Mouse (Mus musculus): ENCODE results near the gene Art5. TPM values are rescaled to one million over a fixed set of nuclear protein-coding genes. Genes with fewer than 3 reads are reported as not detected.

Art5 gene
- total and polyA plus RNA-seq, 2 experiments: not detected

DNA sequence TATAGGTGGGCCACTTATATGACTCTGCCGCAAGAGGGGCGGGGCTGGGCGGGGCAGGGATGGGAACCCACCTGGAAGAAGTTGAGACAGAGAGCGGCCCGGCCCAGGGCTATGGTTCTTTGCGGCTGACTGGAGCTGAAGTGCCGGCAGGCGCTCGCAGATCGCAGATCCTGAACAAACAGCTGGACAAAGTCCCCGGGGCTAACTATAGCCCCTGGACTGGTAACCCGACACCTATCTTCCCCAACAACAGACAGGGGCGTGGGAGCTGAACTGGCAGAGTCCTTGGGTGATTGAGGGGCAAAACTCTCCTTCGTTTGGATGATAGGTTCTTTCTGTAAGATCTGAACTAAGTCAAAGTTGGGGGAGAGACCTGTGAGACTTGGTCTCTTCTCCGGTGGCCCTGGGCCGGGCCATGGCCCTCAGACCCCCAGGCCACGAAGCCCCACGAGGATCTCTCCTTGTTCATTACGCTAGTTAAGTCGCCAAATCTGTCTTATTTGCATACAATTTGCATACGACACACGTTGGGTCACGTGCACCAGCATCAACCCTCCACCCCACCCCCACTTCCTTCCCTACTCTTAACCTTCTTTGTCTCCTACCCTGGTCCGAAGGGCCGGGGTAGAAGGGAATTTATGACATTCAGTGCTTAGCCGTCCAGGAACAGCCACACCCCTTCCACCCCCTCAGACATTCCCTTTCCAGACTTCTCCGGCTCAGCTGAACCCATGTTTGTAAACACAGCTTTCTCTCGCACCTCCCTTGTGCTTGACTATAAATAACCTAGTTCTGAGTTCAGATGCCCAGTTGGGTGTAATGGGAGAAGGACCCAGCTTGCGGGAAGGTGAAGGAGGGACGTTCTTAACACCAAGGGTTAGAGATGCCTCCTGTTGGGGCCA is 9.3 kb downstream of the Art5 start:
- 14% methylated on average over 30 of the region's 30 CpGs for WGBS
- DNase-seq (ENCODE audit: extremely low read depth, low read depth, low spot score): no peak
- H3K9ac ChIP-seq (ENCODE audit: low read depth, low read length): no peak overlapping the region

DNA sequence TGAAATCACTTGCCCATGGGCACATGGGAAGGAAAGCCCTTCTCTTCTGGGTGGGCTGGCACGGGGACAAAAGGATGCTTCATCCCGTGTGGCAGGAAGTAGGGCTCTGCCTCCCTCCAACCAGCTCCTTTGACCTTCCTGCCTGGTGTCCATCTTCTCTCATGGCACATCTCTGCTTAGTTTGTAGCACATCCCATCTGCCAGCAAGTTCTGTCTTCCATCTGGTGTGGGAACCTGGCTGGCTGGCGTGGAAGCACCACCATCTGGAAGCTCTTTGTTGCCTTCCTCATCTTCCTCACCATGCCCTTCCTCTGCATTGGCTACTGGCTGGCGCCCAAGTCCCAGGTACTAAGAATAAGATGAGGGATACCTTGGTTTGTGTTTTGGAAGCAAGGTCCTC is 22.0 kb downstream of the Art5 start:
- no peaks in the 10 kb centered on the region for H3K4me1 ChIP-seq (ENCODE audit: control insufficient read depth, insufficient read depth, low read length)
- TF ChIP-seq POLR2A (IDR thresholded peaks at IDR 0.05; ENCODE audit: extremely low read depth, insufficient read depth, low read length): no peak
- TF ChIP-seq CTCF (IDR thresholded peaks at IDR 0.05; ENCODE audit: low read depth, low read length): no peak
- H3K27me3 ChIP-seq (ENCODE audit: control insufficient read depth, insufficient read depth, low read length): no peaks in the 10 kb centered on the region
- no peak overlapping the region for H3K4me3 ChIP-seq (ENCODE audit: insufficient read depth, low read depth, low read length)
- no peak overlapping the region for H3K27ac ChIP-seq (replicated peaks; ENCODE audit: insufficient read depth, low read depth, low read length)
- H3K79me2 ChIP-seq (ENCODE audit: control insufficient read depth, insufficient read depth, low read length): no peaks in the 10 kb centered on the region
- no peak for DNase-seq (ENCODE audit: extremely low read depth, low read depth, low spot score)
- H3K36me3 ChIP-seq (ENCODE audit: control insufficient read depth, insufficient read depth, low read length): peaks cover 3% of the 10 kb centered on the region; the same call in 1 of the 2 replicates
- H3K9ac ChIP-seq (ENCODE audit: low read depth, low read length): no peak overlapping the region
- WGBS: 85% methylated on average over 4 of the region's 4 CpGs

More for the DNA sequence above, 9.3 kb downstream of the Art5 start:
- Histone ChIP-seq H3K27me3 (ENCODE audit: control insufficient read depth, insufficient read depth, low read length) (no peaks in the 10 kb centered on the region), H3K4me1 (ENCODE audit: control insufficient read depth, insufficient read depth, low read length) (no peaks in the 10 kb centered on the region), H3K4me3 (ENCODE audit: insufficient read depth, low read depth, low read length) (peak overlapping the region; percentile 43), H3K27ac (replicated peaks; ENCODE audit: insufficient read depth, low read depth, low read length) (no peak overlapping the region), H3K79me2 (ENCODE audit: control insufficient read depth, insufficient read depth, low read length) (no peaks in the 10 kb centered on the region), H3K36me3 (ENCODE audit: control insufficient read depth, insufficient read depth, low read length) (no peaks in the 10 kb centered on the region)
- TF ChIP-seq POLR2A (IDR thresholded peaks at IDR 0.05; ENCODE audit: extremely low read depth, insufficient read depth, low read length) (no peak), CTCF (IDR thresholded peaks at IDR 0.05; ENCODE audit: low read depth, low read length) (no peak)

DNA sequence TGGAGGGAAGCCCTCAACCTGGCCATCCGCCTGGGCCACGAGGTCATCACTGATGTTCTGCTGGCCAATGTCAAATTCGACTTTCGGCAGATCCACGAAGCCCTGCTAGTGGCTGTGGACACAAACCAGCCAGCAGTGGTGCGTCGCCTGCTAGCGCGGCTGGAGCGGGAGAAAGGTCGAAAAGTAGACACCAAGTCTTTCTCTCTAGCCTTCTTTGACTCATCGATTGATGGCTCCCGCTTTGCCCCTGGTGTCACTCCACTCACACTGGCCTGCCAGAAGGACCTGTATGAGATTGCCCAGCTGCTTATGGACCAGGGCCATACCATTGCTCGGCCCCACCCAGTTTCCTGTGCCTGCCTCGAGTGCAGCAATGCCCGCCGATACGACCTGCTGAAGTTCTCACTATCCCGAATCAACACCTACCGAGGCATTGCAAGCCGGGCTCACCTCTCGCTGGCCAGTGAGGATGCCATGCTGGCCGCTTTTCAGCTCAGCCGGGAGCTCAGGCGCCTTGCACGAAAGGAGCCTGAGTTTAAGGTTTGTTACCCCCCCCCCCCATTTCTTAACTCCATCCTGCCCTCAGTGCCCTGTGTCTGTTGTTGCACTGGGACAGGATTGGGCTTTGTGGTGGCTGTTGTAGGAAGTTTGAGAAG is 25.1 kb downstream of the Art5 start:
- Histone ChIP-seq H3K9ac (ENCODE audit: low read depth, low read length) (no peak overlapping the region), H3K4me1 (ENCODE audit: control insufficient read depth, insufficient read depth, low read length) (no peaks in the 10 kb centered on the region), H3K27me3 (ENCODE audit: control insufficient read depth, insufficient read depth, low read length) (no peaks in the 10 kb centered on the region), H3K79me2 (ENCODE audit: control insufficient read depth, insufficient read depth, low read length) (no peaks in the 10 kb centered on the region), H3K27ac (replicated peaks; ENCODE audit: insufficient read depth, low read depth, low read length) (no peak overlapping the region), H3K36me3 (ENCODE audit: control insufficient read depth, insufficient read depth, low read length) (peaks cover 16% of the 10 kb centered on the region; the same call in 1 of the 2 replicates), H3K4me3 (ENCODE audit: insufficient read depth, low read depth, low read length) (no peak overlapping the region)
- DNase-seq (ENCODE audit: extremely low read depth, low read depth, low spot score): no peak
- 90% methylated on average over 26 of the region's 26 CpGs for WGBS
- no peak for TF ChIP-seq POLR2A (IDR thresholded peaks at IDR 0.05; ENCODE audit: extremely low read depth, insufficient read depth, low read length)
- no peak for TF ChIP-seq CTCF (IDR thresholded peaks at IDR 0.05; ENCODE audit: low read depth, low read length)

DNA sequence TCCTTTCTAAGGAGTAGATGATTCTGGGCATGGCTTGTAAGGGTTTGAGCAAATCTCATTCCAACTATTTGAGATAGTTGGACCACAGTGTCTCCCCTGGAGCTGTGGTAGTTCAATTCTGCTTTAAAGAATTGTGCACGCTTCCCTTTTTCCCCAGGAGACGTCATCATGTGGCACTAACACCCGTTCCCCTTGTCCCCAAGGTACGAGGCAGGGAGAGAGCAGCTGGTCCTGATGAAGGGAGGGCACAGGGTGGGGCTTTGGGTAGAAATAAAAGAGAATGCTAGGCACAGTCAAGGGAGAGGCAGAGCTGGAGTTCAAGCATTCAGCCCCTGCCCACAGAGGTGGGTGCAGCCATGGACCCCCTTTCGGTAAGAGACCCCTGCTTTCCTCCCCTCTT is 26.5 kb downstream of the Art5 start, which contains the start of gene Trpc2:
Trpc2 (plus strand) TSS at position 301 of the 400 bp plus-strand sequence.
- H3K36me3 ChIP-seq (ENCODE audit: control insufficient read depth, insufficient read depth, low read length): peaks cover 16% of the 10 kb centered on the region; the same call in 1 of the 2 replicates
- H3K79me2 ChIP-seq (ENCODE audit: control insufficient read depth, insufficient read depth, low read length): no peaks in the 10 kb centered on the region
- H3K27me3 ChIP-seq (ENCODE audit: control insufficient read depth, insufficient read depth, low read length): no peaks in the 10 kb centered on the region
- 85% methylated on average over 5 of the region's 5 CpGs for WGBS
- H3K4me3 ChIP-seq (ENCODE audit: insufficient read depth, low read depth, low read length): no peak within 1 kb of the TSS
- H3K4me1 ChIP-seq (ENCODE audit: control insufficient read depth, insufficient read depth, low read length): no peaks in the 10 kb centered on the region
- no peak for DNase-seq (ENCODE audit: extremely low read depth, low read depth, low spot score)
- H3K9ac ChIP-seq (ENCODE audit: low read depth, low read length): no peak within 1 kb of the TSS
- no peak within 1 kb of the TSS for H3K27ac ChIP-seq (replicated peaks; ENCODE audit: insufficient read depth, low read depth, low read length)
- TF ChIP-seq CTCF (IDR thresholded peaks at IDR 0.05; ENCODE audit: low read depth, low read length): no peak
- no peak for TF ChIP-seq POLR2A (IDR thresholded peaks at IDR 0.05; ENCODE audit: extremely low read depth, insufficient read depth, low read length)

DNA sequence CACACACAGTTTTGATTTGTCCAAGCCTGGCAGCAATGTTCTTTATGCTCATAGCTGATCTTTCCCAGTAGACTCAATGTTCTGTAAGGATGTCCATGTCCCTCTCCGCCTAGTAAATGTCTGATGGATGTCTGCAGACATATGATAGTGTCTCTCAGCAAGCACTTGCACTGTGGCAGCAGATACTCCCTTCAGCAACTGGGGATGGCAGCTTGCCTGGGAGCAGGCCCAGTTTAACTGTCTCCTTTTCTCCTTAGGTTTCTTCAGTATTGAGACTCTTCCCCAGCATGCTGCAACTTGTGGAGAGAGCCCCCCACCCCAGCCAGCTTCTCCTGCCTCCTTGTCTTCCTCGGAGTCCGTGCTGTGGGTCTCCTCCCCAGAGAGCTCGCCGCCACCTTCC is 27.5 kb downstream of the Art5 start:
- Histone ChIP-seq H3K27me3 (ENCODE audit: control insufficient read depth, insufficient read depth, low read length) (no peaks in the 10 kb centered on the region), H3K79me2 (ENCODE audit: control insufficient read depth, insufficient read depth, low read length) (no peaks in the 10 kb centered on the region), H3K36me3 (ENCODE audit: control insufficient read depth, insufficient read depth, low read length) (peaks cover 19% of the 10 kb centered on the region; the same call in 1 of the 2 replicates), H3K4me3 (ENCODE audit: insufficient read depth, low read depth, low read length) (no peak overlapping the region), H3K9ac (ENCODE audit: low read depth, low read length) (no peak overlapping the region), H3K27ac (replicated peaks; ENCODE audit: insufficient read depth, low read depth, low read length) (no peak overlapping the region), H3K4me1 (ENCODE audit: control insufficient read depth, insufficient read depth, low read length) (no peaks in the 10 kb centered on the region)
- TF ChIP-seq CTCF (IDR thresholded peaks at IDR 0.05; ENCODE audit: low read depth, low read length): no peak
- TF ChIP-seq POLR2A (IDR thresholded peaks at IDR 0.05; ENCODE audit: extremely low read depth, insufficient read depth, low read length): no peak
- DNase-seq (ENCODE audit: extremely low read depth, low read depth, low spot score): no peak
- WGBS: 97% methylated on average over 5 of the region's 5 CpGs
